Mouse (Mus musculus) cortical plate, adult 2 months (tissue): ENCODE results near the gene Pdia6. TPM values are rescaled to one million over a fixed set of nuclear protein-coding genes. Genes with fewer than 3 reads are reported as not detected.

ENCODE experiments used
- H3K27ac ChIP-seq: fragments of 200-500 bp; 2 replicates; pipeline ENCODE4 v1.5.1; 2012; ENCODE audit warnings: low read length, control low read depth, inconsistent platforms; ENCODE audit not compliant: insufficient read depth
- H3K4me1 ChIP-seq: fragments of 200-500 bp; 2 replicates; pipeline ENCODE4 v1.6.1; 2011; ENCODE audit warnings: low read length; ENCODE audit not compliant: control insufficient read depth, insufficient read depth
- H3K4me3 ChIP-seq: fragments of 200-500 bp; 2 replicates; pipeline ENCODE4 v1.5.1; 2011; ENCODE audit warnings: mild to moderate bottlenecking, low read length, control low read depth; ENCODE audit not compliant: insufficient read depth
- CTCF ChIP-seq: fragments of 200-500 bp; IDR thresholded peaks from 2 replicates; pipeline ENCODE4 v1.5.1; 2011; ENCODE audit warnings: mild to moderate bottlenecking, control low read depth, low read length; ENCODE audit not compliant: insufficient read depth; ENCODE audit errors: extremely low read depth
- POLR2A ChIP-seq: fragments of 200-500 bp; IDR thresholded peaks from 2 replicates; pipeline ENCODE4 v1.6.1; 2011; ENCODE audit warnings: mild to moderate bottlenecking, low read length, control low read depth; ENCODE audit not compliant: insufficient read depth; ENCODE audit errors: extremely low read depth
- polyA plus RNA-seq: library from polyadenylated mRNA; depleted of rRNA; stranded (reverse); fragments of >200 nt; gene quantifications from 2 replicates; pipeline ENCODE4 v1.2.3, GENCODE M21; 2012; rRNA removed

The Pdia6 gene
- polyA plus RNA-seq = 87.3 and 96.5 TPM in 2 replicates

GRCm38 (mm10) chr12:17265971-17266672 is at the start of gene Pdia6:
TSS of gene Pdia6 (plus strand) at chr12:17266545.
- Histone ChIP-seq H3K4me1 (peaks cover 16% of the 10 kb centered on the region), H3K4me3 (peak within 1 kb of the TSS; percentile 95), H3K27ac (peak within 1 kb of the TSS; percentile 74)
- TF ChIP-seq POLR2A (peak; percentile 77), CTCF (no peak)

- Histone ChIP-seq H3K4me3 (no peak overlapping the region), H3K27ac (no peak overlapping the region), H3K4me1 (no peaks in the 10 kb centered on the region)
- TF ChIP-seq POLR2A = no peak
- no peak for TF ChIP-seq CTCF
Measured at GRCm38 (mm10) chr12:17218390-17218789, 48.0 kb upstream of the Pdia6 start.

DNA sequence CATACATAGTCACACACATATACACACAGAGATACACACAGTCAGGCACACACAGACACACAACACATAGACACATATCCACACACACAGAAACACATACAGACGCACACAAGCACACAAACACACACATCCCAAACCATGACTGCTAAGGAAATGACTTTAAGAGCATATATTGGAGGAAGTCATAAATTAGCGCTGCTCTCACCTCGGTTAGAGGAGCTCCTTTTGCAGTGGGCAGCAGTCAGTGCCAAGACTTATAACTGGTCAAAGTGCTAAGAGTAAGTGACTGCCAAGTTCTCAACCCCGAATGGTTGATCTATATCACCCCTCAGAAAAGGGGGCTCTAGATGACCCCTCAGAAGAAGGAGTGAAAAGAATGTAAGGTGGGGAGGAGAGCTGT is 47.2 kb upstream of the Pdia6 start:
- Histone ChIP-seq H3K27ac (no peak overlapping the region), H3K4me1 (no peaks in the 10 kb centered on the region), H3K4me3 (no peak overlapping the region)
- TF ChIP-seq CTCF (no peak), POLR2A (no peak)

- TF ChIP-seq CTCF = no peak
- TF ChIP-seq POLR2A = no peak
- no peak overlapping the region for H3K4me3 ChIP-seq
- H3K4me1 ChIP-seq = no peaks in the 10 kb centered on the region
- no peak overlapping the region for H3K27ac ChIP-seq
Measured at GRCm38 (mm10) chr12:17220631-17221030, 45.7 kb upstream of the Pdia6 start.

DNA sequence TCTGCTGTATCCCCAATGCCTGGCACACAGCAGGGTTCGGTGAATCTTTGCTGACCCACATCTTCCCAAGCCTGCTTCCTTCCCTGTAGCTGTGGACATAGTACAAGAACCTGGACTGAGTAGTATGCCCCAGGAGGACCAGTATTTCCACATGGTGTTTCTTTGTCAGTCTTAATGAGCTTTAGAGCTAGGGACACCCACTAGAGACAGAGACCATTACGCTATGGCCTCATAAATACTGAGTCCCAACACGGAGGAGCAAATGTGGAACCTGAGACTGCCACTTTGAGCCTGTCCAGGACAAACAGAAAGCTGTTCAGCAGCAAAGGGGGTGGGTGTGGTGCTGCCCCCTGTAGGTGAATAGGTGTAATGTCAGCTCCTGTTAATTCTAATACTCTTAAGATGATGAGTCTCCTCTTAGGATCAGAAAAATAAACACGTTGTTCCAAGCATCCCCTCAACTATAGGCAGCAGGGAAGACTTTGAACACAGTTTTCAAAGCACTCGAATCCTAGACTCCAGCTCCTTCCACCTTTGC is 44.4 kb upstream of the Pdia6 start:
- no peak overlapping the region for H3K4me3 ChIP-seq
- no peaks in the 10 kb centered on the region; the same call in 1 of the 2 replicates for H3K4me1 ChIP-seq
- no peak overlapping the region for H3K27ac ChIP-seq
- TF ChIP-seq CTCF = peak; percentile 48; the same call in 1 of the 2 replicates
- TF ChIP-seq POLR2A = no peak

DNA sequence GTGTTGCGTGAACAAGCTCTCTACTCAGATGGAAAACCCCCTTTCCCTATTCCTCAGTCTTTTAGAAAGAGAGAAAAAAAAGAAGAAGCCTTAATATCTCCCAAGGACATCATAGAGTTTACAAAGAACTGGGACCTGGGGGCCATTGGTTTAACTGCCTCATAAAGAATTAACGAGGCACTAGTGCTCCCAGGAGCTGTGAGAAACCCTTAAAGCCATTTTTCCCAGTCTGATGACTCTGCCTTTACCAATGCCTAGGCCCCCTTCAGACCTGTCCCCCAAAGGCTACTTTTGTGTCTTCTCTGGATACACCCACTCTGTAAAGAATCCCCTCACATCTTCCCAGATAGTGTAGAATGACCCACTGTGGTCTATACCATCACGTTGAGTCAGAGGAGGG is 43.3 kb upstream of the Pdia6 start:
- Histone ChIP-seq H3K27ac (no peak overlapping the region), H3K4me1 (peaks cover 3% of the 10 kb centered on the region), H3K4me3 (no peak overlapping the region)
- TF ChIP-seq CTCF (no peak), POLR2A (no peak)

GRCm38 (mm10) chr12:17225012-17225411 is 41.3 kb upstream of the Pdia6 start:
- H3K4me3 ChIP-seq = no peak overlapping the region
- no peak overlapping the region for H3K27ac ChIP-seq
- peaks cover 5% of the 10 kb centered on the region for H3K4me1 ChIP-seq
- no peak for TF ChIP-seq POLR2A
- no peak for TF ChIP-seq CTCF

DNA sequence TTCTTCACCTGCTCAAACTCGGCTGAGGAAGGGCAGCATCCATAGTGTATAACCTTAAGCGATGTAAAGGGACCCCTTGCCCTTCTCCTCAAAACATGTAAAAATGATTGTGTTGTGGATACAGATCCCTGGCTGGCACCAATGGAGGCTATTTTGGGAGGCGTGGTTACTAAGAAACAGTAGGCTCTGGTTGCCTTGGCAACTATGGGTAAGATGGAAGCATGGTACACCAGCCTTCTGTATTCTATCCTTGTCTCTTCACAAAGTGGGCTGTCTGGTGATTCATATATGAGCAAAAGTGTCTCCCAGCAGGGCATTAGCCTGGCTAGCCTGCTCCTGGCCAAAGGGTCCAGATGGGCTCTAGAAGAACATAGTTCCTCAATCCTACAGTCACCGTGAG is 38.4 kb upstream of the Pdia6 start:
- Histone ChIP-seq H3K4me1 (peaks cover 12% of the 10 kb centered on the region), H3K27ac (no peak overlapping the region)
- TF ChIP-seq POLR2A (no peak), CTCF (no peak)

GRCm38 (mm10) chr12:17230581-17230980 is 35.8 kb upstream of the Pdia6 start:
- no peak for TF ChIP-seq CTCF
- TF ChIP-seq POLR2A = no peak
- Histone ChIP-seq H3K4me3 (no peak overlapping the region), H3K27ac (peak overlapping the region; percentile 93)

More for the DNA sequence above, 38.4 kb upstream of the Pdia6 start:
- H3K4me3 ChIP-seq = no peak overlapping the region

DNA sequence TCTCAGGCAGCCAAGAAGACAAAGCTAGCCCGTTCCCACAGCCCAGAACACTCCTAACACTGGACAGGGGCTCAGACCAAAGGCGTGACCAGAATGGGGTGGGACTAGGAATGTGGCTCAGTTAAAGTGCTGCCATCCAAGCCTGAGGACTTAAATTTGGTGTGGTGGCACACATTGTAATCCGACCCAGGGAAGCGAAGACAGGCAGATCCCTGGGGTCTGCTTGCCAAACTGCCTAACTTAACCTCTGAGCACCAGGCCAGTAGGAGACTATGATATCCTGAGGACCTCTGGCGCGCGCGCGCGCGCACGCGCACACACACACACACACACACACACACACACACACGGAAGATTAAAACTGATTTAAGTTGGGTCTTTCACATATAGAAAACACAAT is 34.8 kb upstream of the Pdia6 start:
- Histone ChIP-seq H3K4me1 (peaks cover 12% of the 10 kb centered on the region), H3K27ac (no peak overlapping the region), H3K4me3 (no peak overlapping the region)
- TF ChIP-seq CTCF = no peak
- TF ChIP-seq POLR2A = no peak

More at GRCm38 (mm10) chr12:17230581-17230980, 35.8 kb upstream of the Pdia6 start:
- H3K4me1 ChIP-seq = peaks cover 12% of the 10 kb centered on the region
